Mouse (Mus musculus) erythroblast, embryonic 14.5 days (primary cell): Measurements from ENCODE around the gene Spata2l. TPM values are rescaled to one million over a fixed set of nuclear protein-coding genes. Genes with fewer than 3 reads are reported as not detected.

Experiments used
- H3K27me3 ChIP-seq: 2 replicates; pipeline ENCODE4 v1.6.1; 2012; ENCODE audit warnings: inconsistent platforms; ENCODE audit not compliant: control insufficient read depth
- H3K36me3 ChIP-seq: 2 replicates; pipeline ENCODE4 v1.6.1; 2012; ENCODE audit warnings: mild to moderate bottlenecking, inconsistent platforms; ENCODE audit not compliant: control insufficient read depth
- H3K4me1 ChIP-seq: 2 replicates; pipeline ENCODE4 v1.6.1; 2012; ENCODE audit warnings: inconsistent platforms; ENCODE audit not compliant: control insufficient read depth
- H3K4me3 ChIP-seq: replicated peaks from 2 replicates; pipeline ENCODE3; 2012; ENCODE audit warnings: moderate library complexity, mild to moderate bottlenecking, inconsistent platforms
- H3K9me3 ChIP-seq: 2 replicates; pipeline ENCODE4 v1.6.1; 2012; ENCODE audit warnings: low read length, inconsistent platforms, mixed read lengths; ENCODE audit not compliant: control insufficient read depth
- GATA1 ChIP-seq: IDR thresholded peaks from 2 replicates; pipeline ENCODE4 v1.6.1; 2012; ENCODE audit warnings: low read length, inconsistent platforms, mixed read lengths
- TAL1 ChIP-seq: IDR thresholded peaks from 3 replicates; pipeline ENCODE4 v1.6.1; 2012; ENCODE audit warnings: low read length, inconsistent platforms, mixed read lengths
- polyA plus RNA-seq: library from polyadenylated mRNA; stranded (reverse); fragments of >175 nt; gene quantifications from 2 replicates; pipeline ENCODE4 v1.2.3, GENCODE M21; 2012

The Spata2l gene
- polyA plus RNA-seq, 1 experiment: 0.03 TPM

DNA sequence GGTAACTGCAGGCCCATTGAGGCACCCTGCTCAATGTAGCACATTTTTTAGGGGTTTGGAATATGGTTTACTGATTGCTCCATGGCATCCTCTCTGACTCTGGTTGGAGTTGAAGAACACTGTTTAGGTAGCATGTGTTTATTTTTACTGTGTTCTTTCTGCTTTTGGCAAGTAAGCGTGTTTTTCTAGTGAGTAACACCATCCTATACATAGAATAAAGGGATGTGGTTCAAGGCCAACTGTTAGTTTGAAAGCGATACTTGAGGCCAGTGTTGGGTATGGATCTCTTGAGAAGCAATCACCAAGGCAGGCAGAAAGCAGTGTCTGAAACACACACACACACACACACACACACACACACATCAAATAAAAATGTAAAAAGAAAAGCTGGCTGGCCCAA is 48.0 kb downstream of the Spata2l start:
- Histone ChIP-seq H3K4me3 (no peak overlapping the region), H3K4me1 (peaks cover 30% of the 10 kb centered on the region), H3K9me3 (no peaks in the 10 kb centered on the region), H3K36me3 (no peaks in the 10 kb centered on the region), H3K27me3 (peaks cover 14% of the 10 kb centered on the region)
- no peak for TF ChIP-seq GATA1
- TF ChIP-seq TAL1: no peak

GRCm38 (mm10) chr8:123185566-123186409 is 50.2 kb downstream of the Spata2l start, which contains the start of gene Dpep1:
Dpep1 (plus strand) TSS chr8:123186242.
- Histone ChIP-seq H3K27me3 (peaks cover 12% of the 10 kb centered on the region), H3K36me3 (no peaks in the 10 kb centered on the region), H3K9me3 (no peaks in the 10 kb centered on the region), H3K4me3 (no peak within 1 kb of the TSS), H3K4me1 (peaks cover 22% of the 10 kb centered on the region)
- TF ChIP-seq GATA1 (no peak), TAL1 (no peak)

GRCm38 (mm10) chr8:123181391-123181790 is 54.6 kb downstream of the Spata2l start:
- no peak for TF ChIP-seq GATA1
- TF ChIP-seq TAL1: no peak
- no peak overlapping the region for H3K4me3 ChIP-seq
- H3K9me3 ChIP-seq: peaks cover 29% of the 10 kb centered on the region
- H3K4me1 ChIP-seq: no peaks in the 10 kb centered on the region; the same call in 1 of the 2 replicates
- H3K27me3 ChIP-seq: peaks cover 2% of the 10 kb centered on the region
- H3K36me3 ChIP-seq: no peaks in the 10 kb centered on the region

Other genes with a start within 250 kb of the Spata2l start
- gene Ankrd11, start 194.0 kb downstream of the Spata2l start, polyA plus RNA-seq: 6.3 and 8.2 TPM in 2 replicates
- 5.5 and 6.3 TPM in 2 replicates for gene Spg7, start 173.3 kb downstream of the Spata2l start, polyA plus RNA-seq
- gene Rpl13, start 133.9 kb downstream of the Spata2l start, polyA plus RNA-seq: 428 and 471 TPM in 2 replicates
- 0.07 and 0.08 TPM in 2 replicates for gene Cpne7, start 118.9 kb downstream of the Spata2l start, polyA plus RNA-seq
- gene Sult5a1, start 77.9 kb downstream of the Spata2l start, polyA plus RNA-seq: 0.04 and 0.08 TPM in 2 replicates
- not detected in 2 replicates for gene Dpep1, start 50.0 kb downstream of the Spata2l start, polyA plus RNA-seq
- gene Chmp1a, start 23.5 kb downstream of the Spata2l start, polyA plus RNA-seq: 2.7 and 3.1 TPM in 2 replicates
- gene Spata33, start 23.4 kb downstream of the Spata2l start, polyA plus RNA-seq: 0.17 TPM in 1 of 2 replicates, not detected in the other
- gene Cdk10, start 11.4 kb downstream of the Spata2l start, polyA plus RNA-seq: 1.8 and 2.3 TPM in 2 replicates
- 0.78 and 0.85 TPM in 2 replicates for gene Zfp276, start 18.0 kb upstream of the Spata2l start, polyA plus RNA-seq
- 2.0 and 2.4 TPM in 2 replicates for gene Vps9d1, start 18.1 kb upstream of the Spata2l start, polyA plus RNA-seq
- 9.7 and 10.0 TPM in 2 replicates for gene Fanca, start 82.3 kb upstream of the Spata2l start, polyA plus RNA-seq
- 0.05 and 0.18 TPM in 2 replicates for gene Spire2, start 96.5 kb upstream of the Spata2l start, polyA plus RNA-seq
- 3.5 and 3.7 TPM in 2 replicates for gene Tcf25, start 137.5 kb upstream of the Spata2l start, polyA plus RNA-seq
- gene Mc1r, start 170.9 kb upstream of the Spata2l start, polyA plus RNA-seq: 0.01 TPM in 1 of 2 replicates, not detected in the other
- 0.02 and 0.09 TPM in 2 replicates for gene Tubb3, start 175.2 kb upstream of the Spata2l start, polyA plus RNA-seq
- gene Def8, start 187.3 kb upstream of the Spata2l start, polyA plus RNA-seq: 0.29 and 0.52 TPM in 2 replicates
- gene Afg3l1, start 241.7 kb upstream of the Spata2l start, polyA plus RNA-seq: 1.6 and 1.7 TPM in 2 replicates